Mouse (Mus musculus) heart, embryonic 16.5 days (tissue): ENCODE measurements around the gene Gm26602. TPM values are rescaled to one million over a fixed set of nuclear protein-coding genes. Genes with fewer than 3 reads are reported as not detected.

ENCODE experiments used
- ATAC-seq: fragments of 200-750 bp; cut with Nextera tagmentation; replicated peaks from 2 replicates; pipeline ENCODE4 v1.8.0; 2017; ENCODE audit warnings: moderate number of reproducible peaks; ENCODE audit not compliant: insufficient read depth, low FRiP score; ENCODE audit errors: extremely low read depth
- H3K27ac ChIP-seq: fragments of 300-500 bp; sonication (generic); 2 replicates; pipeline ENCODE4 v1.5.1; 2014; ENCODE audit warnings: mild to moderate bottlenecking, low read length, control low read depth, moderate library complexity
- H3K27me3 ChIP-seq: fragments of 300-500 bp; sonication (generic); 2 replicates; pipeline ENCODE4 v1.6.1; 2014; ENCODE audit warnings: low read length, mixed read lengths; ENCODE audit not compliant: control insufficient read depth, insufficient read depth
- H3K36me3 ChIP-seq: fragments of 300-500 bp; sonication (generic); 2 replicates; pipeline ENCODE4 v1.6.1; 2014; ENCODE audit not compliant: control insufficient read depth, insufficient read depth
- H3K4me1 ChIP-seq: fragments of 300-500 bp; sonication (generic); 2 replicates; pipeline ENCODE4 v1.6.1; 2014; ENCODE audit warnings: low read length, mixed read lengths; ENCODE audit not compliant: control insufficient read depth, insufficient read depth
- H3K4me2 ChIP-seq: fragments of 300-500 bp; sonication (generic); 2 replicates; pipeline ENCODE4 v1.6.1; 2014; ENCODE audit warnings: low read depth, mild to moderate bottlenecking, control low read depth, low read length
- H3K4me3 ChIP-seq: fragments of 300-500 bp; sonication (generic); 2 replicates; pipeline ENCODE4 v1.5.1; 2014; ENCODE audit warnings: mild to moderate bottlenecking, control low read depth, low read length
- H3K9ac ChIP-seq: fragments of 300-500 bp; sonication (generic); 2 replicates; pipeline ENCODE4 v1.6.1; 2014; ENCODE audit warnings: low read length, control low read depth
- H3K9me3 ChIP-seq: fragments of 300-500 bp; sonication (generic); replicated peaks from 2 replicates; pipeline ENCODE4 v1.6.1; 2016; ENCODE audit warnings: low read length; ENCODE audit not compliant: control insufficient read depth
- WGBS: fragments of 180-500 bp; shearing (Covaris S2); extraction: QIAGEN DNeasy Blood & Tissue Kit; methylation state at CpG from one replicate; pipeline ENCODE4 v1.1.7; 2014; 5-methylcytosine and 5-hydroxymethylcytosine counted together
- polyA plus RNA-seq: library from polyadenylated mRNA; unstranded; fragments of >200 nt; fragmentation: Nextera tagmentation; extraction: Ambion mirVana; gene quantifications from 2 replicates; pipeline ENCODE4 v1.2.1, GENCODE M21; 2015

The Gm26602 gene
- polyA plus RNA-seq, 1 experiment from 2014 or later = 13.2 TPM

GRCm38 (mm10) chr10:79934272-79934721, 23.6 kb downstream of the Gm26602 start:
- no peaks in the 10 kb centered on the region for H3K9me3 ChIP-seq
- no peak overlapping the region for H3K9ac ChIP-seq
- H3K4me2 ChIP-seq = no peak overlapping the region
- H3K36me3 ChIP-seq = no peaks in the 10 kb centered on the region
- no peak overlapping the region for H3K4me3 ChIP-seq
- no peaks in the 10 kb centered on the region for H3K27me3 ChIP-seq
- no peak overlapping the region for H3K27ac ChIP-seq
- ATAC-seq = peak; percentile 52
- peaks cover 49% of the 10 kb centered on the region for H3K4me1 ChIP-seq
- 46% methylated on average over 13 of the region's 13 CpGs for WGBS

GRCm38 (mm10) chr10:79934794-79935569, 24.3 kb downstream of the Gm26602 start:
- Histone ChIP-seq H3K27ac (no peak overlapping the region), H3K27me3 (no peaks in the 10 kb centered on the region), H3K4me1 (peaks cover 52% of the 10 kb centered on the region), H3K9me3 (no peaks in the 10 kb centered on the region), H3K36me3 (no peaks in the 10 kb centered on the region), H3K4me3 (no peak overlapping the region), H3K9ac (no peak overlapping the region), H3K4me2 (no peak overlapping the region)
- ATAC-seq = no peak
- WGBS = 87% methylated on average over 16 of the region's 16 CpGs

GRCm38 (mm10) chr10:79936284-79936910, 25.7 kb downstream of the Gm26602 start:
- Histone ChIP-seq H3K27me3 (no peaks in the 10 kb centered on the region), H3K9ac (no peak overlapping the region), H3K4me1 (peaks cover 62% of the 10 kb centered on the region), H3K4me2 (peak overlapping the region; percentile 60), H3K36me3 (no peaks in the 10 kb centered on the region), H3K4me3 (peak overlapping the region; percentile 36), H3K9me3 (no peaks in the 10 kb centered on the region), H3K27ac (peak overlapping the region; percentile 66)
- WGBS = 27% methylated on average over 10 of the region's 10 CpGs
- no peak for ATAC-seq

GRCm38 (mm10) chr10:79936911-79937441, 26.3 kb downstream of the Gm26602 start:
- WGBS = 28% methylated on average over 27 of the region's 27 CpGs
- peaks cover 62% of the 10 kb centered on the region for H3K4me1 ChIP-seq

GRCm38 (mm10) chr10:79937775-79938526, 27.3 kb downstream of the Gm26602 start:
- no peaks in the 10 kb centered on the region for H3K9me3 ChIP-seq
- H3K27me3 ChIP-seq = no peaks in the 10 kb centered on the region
- no peak overlapping the region for H3K4me3 ChIP-seq
- peak overlapping the region; percentile 60 for H3K4me2 ChIP-seq
- H3K9ac ChIP-seq = no peak overlapping the region
- 81% methylated on average over 11 of the region's 11 CpGs for WGBS
- ATAC-seq = no peak
- H3K36me3 ChIP-seq = no peaks in the 10 kb centered on the region
- no peak overlapping the region for H3K27ac ChIP-seq
- peaks cover 53% of the 10 kb centered on the region for H3K4me1 ChIP-seq

More at GRCm38 (mm10) chr10:79936911-79937441, 26.3 kb downstream of the Gm26602 start:
- Histone ChIP-seq H3K27me3 (no peaks in the 10 kb centered on the region), H3K9ac (peak overlapping the region; percentile 52; the same call in 1 of the 2 replicates), H3K4me2 (peak overlapping the region; percentile 60), H3K36me3 (no peaks in the 10 kb centered on the region), H3K27ac (peak overlapping the region; percentile 66), H3K4me3 (peak overlapping the region; percentile 36), H3K9me3 (no peaks in the 10 kb centered on the region)
- ATAC-seq = peak; percentile 80

- no peak overlapping the region for H3K4me3 ChIP-seq
- no peak overlapping the region for H3K9ac ChIP-seq
- no peaks in the 10 kb centered on the region for H3K9me3 ChIP-seq
- 34% methylated on average over 7 of the region's 7 CpGs for WGBS
- H3K27me3 ChIP-seq = no peaks in the 10 kb centered on the region
- no peak for ATAC-seq
- 0 out of 2 replicates have a peak overlapping the region, but pooled peaks have one; percentile 5 for H3K4me2 ChIP-seq
- no peak overlapping the region for H3K27ac ChIP-seq
- no peaks in the 10 kb centered on the region for H3K36me3 ChIP-seq
- H3K4me1 ChIP-seq = peaks cover 37% of the 10 kb centered on the region
Measured at GRCm38 (mm10) chr10:79940749-79941148, 30.1 kb downstream of the Gm26602 start.

- H3K4me1 ChIP-seq = peaks cover 24% of the 10 kb centered on the region
Measured at GRCm38 (mm10) chr10:79942988-79943387, 32.3 kb downstream of the Gm26602 start.

GRCm38 (mm10) chr10:79943471-79943901, 32.8 kb downstream of the Gm26602 start:
- Histone ChIP-seq H3K36me3 (no peaks in the 10 kb centered on the region), H3K4me1 (peaks cover 23% of the 10 kb centered on the region), H3K27ac (no peak overlapping the region), H3K9ac (no peak overlapping the region), H3K4me3 (no peak overlapping the region), H3K4me2 (no peak overlapping the region), H3K9me3 (no peaks in the 10 kb centered on the region), H3K27me3 (no peaks in the 10 kb centered on the region)
- ATAC-seq = no peak
- 73% methylated on average over 9 of the region's 9 CpGs for WGBS

More at GRCm38 (mm10) chr10:79942988-79943387, 32.3 kb downstream of the Gm26602 start:
- no peak for ATAC-seq
- no peak overlapping the region for H3K4me2 ChIP-seq
- H3K27ac ChIP-seq = no peak overlapping the region
- H3K9me3 ChIP-seq = no peaks in the 10 kb centered on the region
- no peak overlapping the region for H3K9ac ChIP-seq
- H3K27me3 ChIP-seq = no peaks in the 10 kb centered on the region
- H3K4me3 ChIP-seq = no peak overlapping the region
- no peaks in the 10 kb centered on the region for H3K36me3 ChIP-seq
- 96% methylated on average over 1 of the region's 1 CpGs for WGBS
